Mouse (Mus musculus): ENCODE results near the gene Gm42906.

Gm42906 gene

GRCm38 (mm10) chr5:151154780-151155179 lies 273.2 kb downstream of the Gm42906 start:
- DNase-seq (ENCODE audit: low read depth in 1 of 2, low spot score in 2 of 2) = no peak

- DNase-seq (ENCODE audit: low read depth in 1 of 2, low spot score in 2 of 2) = no peak
These were observed 273.9 kb downstream of the Gm42906 start for GRCm38 (mm10) chr5:151154030-151154429.

GRCm38 (mm10) chr5:151151549-151151948 lies 276.4 kb downstream of the Gm42906 start:
- DNase-seq (ENCODE audit: low read depth in 1 of 2, low spot score in 2 of 2) = no peak

- DNase-seq (ENCODE audit: low read depth in 1 of 2, low spot score in 2 of 2) = no peak
These were observed 278.5 kb downstream of the Gm42906 start for GRCm38 (mm10) chr5:151149509-151149908.

- DNase-seq (ENCODE audit: low read depth in 1 of 2, low spot score in 2 of 2) = no peak
These were observed 279.9 kb downstream of the Gm42906 start for GRCm38 (mm10) chr5:151148079-151148478.

DNA sequence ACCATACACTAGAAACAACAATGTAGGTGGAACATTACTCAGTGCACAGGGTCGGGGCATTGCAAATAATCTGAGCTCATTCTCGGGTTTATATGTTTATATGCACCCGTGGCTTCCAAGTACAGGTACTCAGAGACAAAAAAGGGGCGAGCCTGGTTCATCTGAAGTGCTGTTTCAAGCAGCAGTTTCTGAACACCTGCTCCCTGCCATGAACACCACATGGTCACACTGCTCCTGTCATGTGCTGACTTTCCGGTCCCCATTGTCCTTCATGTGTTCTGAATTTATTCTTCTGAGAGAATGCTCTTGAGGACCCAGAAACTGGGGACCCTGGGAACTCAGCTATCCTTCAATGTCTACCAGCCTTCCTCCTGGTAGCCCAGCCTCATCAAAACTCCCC lies 282.2 kb downstream of the Gm42906 start:
- no peak for DNase-seq (ENCODE audit: low read depth in 1 of 2, low spot score in 2 of 2)

GRCm38 (mm10) chr5:151143955-151144354 lies 284.0 kb downstream of the Gm42906 start:
- no peak for DNase-seq (ENCODE audit: low read depth in 1 of 2, low spot score in 2 of 2)

DNA sequence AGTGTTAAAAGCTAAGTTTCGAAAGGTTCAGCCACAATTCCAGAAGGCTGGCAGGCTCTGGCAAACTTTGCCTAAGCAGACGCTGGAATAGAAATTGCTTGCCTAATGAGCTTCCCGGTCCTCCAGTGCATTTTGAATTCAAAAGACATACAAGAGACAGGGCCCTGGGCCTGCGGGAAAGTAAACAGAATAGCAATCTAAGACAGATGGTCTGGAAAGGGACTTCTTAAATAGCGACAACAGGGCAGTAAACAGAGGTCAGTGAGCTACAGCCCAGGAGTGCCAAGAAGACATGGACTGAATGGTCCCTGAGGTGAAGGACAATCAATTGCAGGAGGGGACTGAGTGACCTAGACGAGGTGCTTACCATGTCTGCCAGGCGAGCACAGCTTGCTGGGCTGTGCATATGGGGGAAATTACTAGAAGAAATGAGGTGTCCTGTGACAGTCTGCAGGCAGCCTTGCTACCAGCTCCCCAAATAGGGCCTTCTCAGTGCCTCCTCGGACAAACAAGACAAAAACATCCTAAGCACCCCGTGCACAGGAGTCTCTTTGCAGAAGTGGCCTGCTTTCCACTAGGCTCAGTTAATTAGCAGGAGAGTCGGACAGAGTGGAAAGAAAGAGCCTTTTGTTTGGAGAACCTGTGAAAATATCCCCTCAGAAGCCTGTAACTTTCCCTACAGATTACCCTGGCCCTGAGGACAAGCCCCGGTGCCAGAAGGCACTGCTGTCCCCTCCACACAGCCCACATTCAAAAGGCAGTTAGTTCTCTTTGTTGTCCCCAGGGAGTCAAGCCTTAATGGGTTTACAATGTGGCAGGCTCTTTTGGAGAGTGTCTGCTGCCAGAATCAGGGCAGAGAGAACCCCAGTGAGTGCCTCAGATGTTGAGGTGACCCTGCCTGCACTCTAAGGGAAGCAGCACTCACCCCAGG lies 285.0 kb downstream of the Gm42906 start:
- no peak for DNase-seq (ENCODE audit: low read depth in 1 of 2, low spot score in 2 of 2)

DNA sequence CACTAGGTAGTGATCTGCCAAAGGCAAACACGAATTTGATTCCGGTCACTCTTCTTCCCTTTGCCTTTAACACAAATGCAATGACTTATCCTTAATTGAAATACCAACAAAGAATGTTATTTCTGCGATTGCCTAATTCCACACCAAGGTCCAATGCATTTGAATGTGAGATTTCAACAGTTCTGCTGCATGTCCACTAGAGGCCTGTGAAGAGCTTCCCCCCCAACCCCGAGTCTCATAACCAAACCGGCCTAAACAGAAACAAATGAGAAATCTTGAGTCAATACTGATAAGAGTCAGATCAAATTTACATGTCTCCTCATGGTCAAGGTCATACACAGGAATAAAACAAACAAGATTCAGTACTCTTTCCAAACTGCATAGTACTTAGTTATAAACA lies 285.7 kb downstream of the Gm42906 start:
- DNase-seq (ENCODE audit: low read depth in 1 of 2, low spot score in 2 of 2) = no peak

- DNase-seq (ENCODE audit: low read depth in 1 of 2, low spot score in 2 of 2) = no peak
These were observed 290.1 kb downstream of the Gm42906 start for GRCm38 (mm10) chr5:151137901-151138300.

GRCm38 (mm10) chr5:151137311-151137710 lies 290.7 kb downstream of the Gm42906 start:
- DNase-seq (ENCODE audit: low read depth in 1 of 2, low spot score in 2 of 2) = no peak

GRCm38 (mm10) chr5:151135965-151136364 lies 292.0 kb downstream of the Gm42906 start:
- DNase-seq (ENCODE audit: low read depth in 1 of 2, low spot score in 2 of 2) = no peak

DNA sequence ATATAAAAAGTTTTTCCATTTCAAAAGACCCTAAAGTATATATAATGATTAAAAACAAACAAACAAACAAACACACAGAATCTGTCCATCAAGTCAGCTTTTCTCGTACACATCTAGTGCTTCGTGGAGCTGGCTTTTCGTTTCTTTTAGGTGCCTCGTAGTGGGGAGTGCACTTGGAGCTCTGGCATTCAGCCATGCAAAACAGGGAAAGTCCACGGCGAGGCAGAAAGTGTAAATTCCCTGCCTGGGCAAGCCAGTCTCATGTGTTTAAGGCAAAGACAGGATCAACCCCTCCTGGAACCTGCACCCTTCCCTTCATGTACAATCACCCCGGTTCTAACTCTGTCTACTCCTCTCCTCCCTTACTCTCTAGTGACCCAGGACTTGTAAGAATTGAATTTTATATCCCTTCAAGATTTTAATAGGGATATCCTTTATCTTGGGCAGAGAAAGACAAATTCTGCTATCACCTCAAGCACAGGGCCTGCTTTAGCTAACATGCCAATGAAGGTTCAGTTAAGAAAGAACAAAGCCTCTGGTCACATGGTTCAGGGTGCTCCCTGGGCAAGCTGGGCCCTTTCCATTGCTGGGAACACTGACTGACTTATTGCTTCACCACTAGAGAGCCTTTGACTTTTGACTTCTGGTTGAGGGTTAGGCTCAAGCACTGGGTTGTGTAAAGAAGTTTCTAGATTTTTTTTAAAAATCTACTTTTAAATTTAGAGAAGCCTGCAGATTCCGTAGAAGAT lies 292.7 kb downstream of the Gm42906 start:
- no peak for DNase-seq (ENCODE audit: low read depth in 1 of 2, low spot score in 2 of 2)

GRCm38 (mm10) chr5:151134202-151134601 lies 293.8 kb downstream of the Gm42906 start:
- no peak for DNase-seq (ENCODE audit: low read depth in 1 of 2, low spot score in 2 of 2)

- DNase-seq (ENCODE audit: low read depth in 1 of 2, low spot score in 2 of 2) = no peak
These were observed 294.2 kb downstream of the Gm42906 start for GRCm38 (mm10) chr5:151133744-151134143.

- no peak for DNase-seq (ENCODE audit: low read depth in 1 of 2, low spot score in 2 of 2)
These were observed 298.2 kb downstream of the Gm42906 start for GRCm38 (mm10) chr5:151129762-151130161.

DNA sequence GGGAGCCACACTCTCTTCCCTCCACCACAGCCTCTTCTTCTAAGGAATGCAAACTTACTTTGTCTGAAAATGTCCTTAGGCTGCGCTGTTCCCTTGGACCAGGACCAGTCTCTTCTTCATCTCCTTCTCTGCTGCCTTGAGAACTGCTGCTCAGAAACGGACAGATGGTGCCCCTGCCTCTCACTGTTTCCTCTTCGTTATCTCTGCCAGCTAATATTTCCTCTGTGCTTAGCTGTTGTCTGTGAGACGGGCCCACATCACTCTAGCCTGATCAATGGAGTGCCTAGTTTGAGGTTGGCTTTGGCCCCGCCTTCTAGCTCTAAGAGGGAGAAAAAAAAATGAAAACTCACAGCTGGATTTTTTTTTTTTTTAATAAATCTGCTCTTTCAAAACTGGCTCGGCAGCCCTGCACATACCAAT lies 300.7 kb downstream of the Gm42906 start:
- no peak for DNase-seq (ENCODE audit: low read depth in 1 of 2, low spot score in 2 of 2)

- DNase-seq (ENCODE audit: low read depth in 1 of 2, low spot score in 2 of 2) = no peak
These were observed 301.4 kb downstream of the Gm42906 start for GRCm38 (mm10) chr5:151126608-151127005.

- no peak for DNase-seq (ENCODE audit: low read depth in 1 of 2, low spot score in 2 of 2)
These were observed 301.9 kb downstream of the Gm42906 start for GRCm38 (mm10) chr5:151125985-151126607.

DNA sequence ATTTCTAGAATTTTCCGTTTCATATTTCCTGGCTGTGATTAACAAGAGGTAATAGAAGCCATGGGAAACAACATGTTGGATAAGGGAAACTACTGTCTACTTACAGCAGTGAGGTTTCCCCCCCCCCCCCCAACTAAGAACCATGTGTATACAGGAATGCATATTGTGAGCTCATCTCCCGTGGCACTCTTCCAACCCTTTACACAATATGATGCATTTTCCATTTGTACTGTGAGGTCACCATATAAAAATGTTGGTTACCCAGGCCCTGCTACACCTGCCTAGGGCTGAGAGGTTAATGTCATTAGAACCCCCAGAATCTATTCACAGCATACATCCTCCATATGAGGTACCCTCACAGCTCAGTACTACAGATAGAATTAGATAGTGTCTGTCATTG lies 310.1 kb downstream of the Gm42906 start:
- DNase-seq (ENCODE audit: low read depth in 1 of 2, low spot score in 2 of 2) = no peak

- DNase-seq (ENCODE audit: low read depth in 1 of 2, low spot score in 2 of 2) = no peak
These were observed 311.6 kb downstream of the Gm42906 start for GRCm38 (mm10) chr5:151116192-151116887.

All from monocyte, adult 2 months (primary cell).